Mouse (Mus musculus) limb, embryonic 10.5 days (tissue): ENCODE data around the gene Rpl3. TPM values are rescaled to one million over a fixed set of nuclear protein-coding genes. Genes with fewer than 3 reads are reported as not detected.
A peak's percentile ranks its signal among the peaks of the same experiment; 100 is the strongest.

ENCODE experiments used
- DNase-seq: peaks from one replicate; pipeline ENCODE4 v3.0.0-alpha.2; 2017; ENCODE audit warnings: low spot score
- H3K27ac ChIP-seq: fragments of 300-500 bp; sonication (generic); 2 replicates; pipeline ENCODE4 v1.5.1; 2016; ENCODE audit warnings: mild to moderate bottlenecking
- H3K27me3 ChIP-seq: fragments of 300-500 bp; sonication (generic); 2 replicates; pipeline ENCODE4 v1.6.1; 2016; ENCODE audit warnings: low read depth, mild to moderate bottlenecking; ENCODE audit not compliant: poor library complexity, severe bottlenecking
- H3K36me3 ChIP-seq: fragments of 300-500 bp; sonication (generic); 2 replicates; pipeline ENCODE4 v1.6.1; 2016; ENCODE audit warnings: mild to moderate bottlenecking, moderate library complexity
- H3K4me1 ChIP-seq: fragments of 300-500 bp; sonication (generic); 2 replicates; pipeline ENCODE4 v1.6.1; 2016
- H3K4me3 ChIP-seq: fragments of 300-500 bp; sonication (generic); 2 replicates; pipeline ENCODE4 v1.5.1; 2016; ENCODE audit warnings: mild to moderate bottlenecking, moderate library complexity
- H3K9me3 ChIP-seq: fragments of 300-500 bp; sonication (generic); replicated peaks from 2 replicates; pipeline ENCODE4 v1.6.1; 2016; ENCODE audit warnings: mild to moderate bottlenecking
- WGBS: fragments of 180-500 bp; shearing (Covaris S2); methylation state at CpG from one replicate; pipeline ENCODE4 v1.1.7; 2016; 5-methylcytosine and 5-hydroxymethylcytosine counted together
- polyA plus RNA-seq: library from polyadenylated mRNA; unstranded; fragments of >200 nt; fragmentation: Nextera tagmentation; extraction: Ambion mirVana; gene quantifications from 2 replicates; pipeline ENCODE4 v1.2.1, GENCODE M21; 2016

Rpl3 gene
- polyA plus RNA-seq, 1 experiment from 2014 or later = 1,077 TPM

DNA sequence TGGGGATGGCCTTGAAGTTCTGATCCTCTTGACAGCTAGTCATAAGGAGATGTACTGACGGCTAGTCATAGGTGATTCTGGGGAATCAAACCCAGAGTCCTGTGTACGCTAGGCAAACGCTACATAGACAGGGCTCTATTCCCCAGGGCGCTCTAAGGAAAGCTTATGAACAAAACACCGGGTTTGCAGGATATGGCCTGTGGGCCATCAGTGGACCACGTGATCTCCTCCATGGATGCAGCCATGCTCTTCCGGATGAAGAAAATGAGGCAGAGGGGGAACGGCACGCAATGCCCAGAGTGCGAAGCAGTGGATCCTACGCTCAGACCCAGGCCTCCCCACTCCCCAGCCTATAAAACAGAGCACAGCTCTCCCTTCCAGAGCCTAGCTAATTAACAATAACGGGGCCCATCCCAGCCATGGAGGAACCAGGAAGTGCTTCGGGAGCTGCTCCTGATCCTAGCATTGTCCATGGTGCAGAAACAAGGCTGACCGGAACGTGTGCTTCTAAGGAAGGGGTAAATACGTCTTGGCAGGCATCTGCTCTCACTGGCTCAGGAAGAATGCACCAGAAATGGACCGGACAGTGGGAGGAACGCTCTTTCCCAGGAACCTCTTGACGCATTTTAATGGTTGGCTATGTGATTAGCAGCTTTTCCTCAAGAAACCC lies 40.4 kb downstream of the Rpl3 start:
- Histone ChIP-seq H3K4me3 (no peak overlapping the region), H3K27ac (peak overlapping the region; percentile 50; the same call in 1 of the 2 replicates), H3K9me3 (no peaks in the 10 kb centered on the region), H3K4me1 (peaks cover 42% of the 10 kb centered on the region), H3K36me3 (no peaks in the 10 kb centered on the region), H3K27me3 (0 out of 2 replicates have a peak, but pooled peaks cover 7% of the 10 kb centered on the region)
- WGBS = 82% methylated on average over 19 of the region's 19 CpGs
- no peak for DNase-seq

DNA sequence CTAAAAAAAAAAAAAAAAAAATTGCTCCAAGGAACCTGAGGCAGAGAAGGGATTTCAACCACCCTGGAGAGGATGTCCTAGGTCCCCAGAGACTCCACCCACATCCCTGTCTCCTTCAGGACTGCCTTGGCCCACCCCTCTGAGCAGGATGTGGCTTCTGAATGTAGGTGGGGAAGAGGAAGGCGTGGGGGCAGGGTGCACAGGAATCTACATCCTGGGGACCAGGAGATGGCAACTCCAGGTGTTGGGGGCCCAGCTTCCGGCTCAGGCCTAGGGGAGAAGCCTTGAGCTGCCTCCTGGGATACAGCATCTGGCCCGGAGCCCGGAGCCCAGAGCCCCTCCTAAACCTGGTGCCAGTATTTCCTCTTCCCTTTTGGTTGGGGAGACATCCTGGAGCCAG lies 41.6 kb downstream of the Rpl3 start:
- no peaks in the 10 kb centered on the region for H3K36me3 ChIP-seq
- WGBS = 81% methylated on average over 4 of the region's 4 CpGs
- DNase-seq = no peak
- 0 out of 2 replicates have a peak, but pooled peaks cover 7% of the 10 kb centered on the region for H3K27me3 ChIP-seq
- H3K9me3 ChIP-seq = no peaks in the 10 kb centered on the region; the same call in 1 of the 2 replicates
- H3K27ac ChIP-seq = peak overlapping the region; percentile 12; the same call in 1 of the 2 replicates
- H3K4me1 ChIP-seq = peaks cover 38% of the 10 kb centered on the region
- H3K4me3 ChIP-seq = no peak overlapping the region

DNA sequence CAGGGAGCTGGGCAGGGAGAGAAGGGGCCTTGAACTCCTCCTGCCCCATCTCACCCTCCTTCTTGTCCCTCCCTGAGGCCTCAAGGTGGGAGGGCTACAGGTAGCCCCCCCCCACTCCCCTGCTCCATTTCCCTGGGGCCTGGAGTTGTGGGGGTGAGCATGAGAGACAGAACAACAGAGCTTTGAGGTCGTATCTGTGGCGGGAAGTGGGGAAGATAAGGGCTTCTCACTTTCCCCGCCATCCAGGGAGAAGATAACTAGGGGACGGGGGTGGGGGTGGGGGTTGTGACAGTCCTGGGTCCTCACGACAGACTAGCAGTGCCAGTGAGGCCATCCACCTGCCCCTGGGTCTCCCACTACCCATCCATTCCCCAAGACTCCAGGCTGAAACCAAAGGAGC lies 43.7 kb downstream of the Rpl3 start:
- no peaks in the 10 kb centered on the region for H3K36me3 ChIP-seq
- 0 out of 2 replicates have a peak, but pooled peaks cover 7% of the 10 kb centered on the region for H3K27me3 ChIP-seq
- H3K4me3 ChIP-seq = no peak overlapping the region
- H3K9me3 ChIP-seq = no peaks in the 10 kb centered on the region; the same call in 1 of the 2 replicates
- DNase-seq = no peak
- H3K27ac ChIP-seq = no peak overlapping the region; the same call in 1 of the 2 replicates
- H3K4me1 ChIP-seq = peaks cover 29% of the 10 kb centered on the region
- 44% methylated on average over 5 of the region's 5 CpGs for WGBS

DNA sequence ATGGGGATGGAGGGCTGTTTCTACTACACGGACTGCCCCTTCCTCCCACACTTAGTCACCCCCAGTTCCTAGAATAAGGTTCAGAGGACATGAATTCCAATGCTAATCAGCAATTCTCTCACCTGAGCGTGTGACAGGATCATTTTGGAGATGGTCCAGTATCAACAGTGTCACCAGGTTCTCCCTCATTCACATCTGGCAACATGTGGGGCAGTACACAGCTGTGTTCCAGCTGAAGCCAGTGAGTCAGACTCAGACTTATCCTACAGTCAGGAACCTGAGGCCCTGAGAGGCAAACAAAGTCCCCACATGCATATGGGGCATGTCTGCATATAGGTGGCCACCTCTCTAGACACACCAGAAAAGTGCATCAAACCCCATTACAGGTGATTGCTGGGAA lies 44.4 kb downstream of the Rpl3 start:
- Histone ChIP-seq H3K9me3 (no peaks in the 10 kb centered on the region; the same call in 1 of the 2 replicates), H3K27ac (no peak overlapping the region), H3K27me3 (0 out of 2 replicates have a peak, but pooled peaks cover 7% of the 10 kb centered on the region), H3K4me1 (peaks cover 28% of the 10 kb centered on the region), H3K36me3 (no peaks in the 10 kb centered on the region), H3K4me3 (no peak overlapping the region)
- WGBS = 80% methylated on average over 2 of the region's 2 CpGs
- DNase-seq = no peak

DNA sequence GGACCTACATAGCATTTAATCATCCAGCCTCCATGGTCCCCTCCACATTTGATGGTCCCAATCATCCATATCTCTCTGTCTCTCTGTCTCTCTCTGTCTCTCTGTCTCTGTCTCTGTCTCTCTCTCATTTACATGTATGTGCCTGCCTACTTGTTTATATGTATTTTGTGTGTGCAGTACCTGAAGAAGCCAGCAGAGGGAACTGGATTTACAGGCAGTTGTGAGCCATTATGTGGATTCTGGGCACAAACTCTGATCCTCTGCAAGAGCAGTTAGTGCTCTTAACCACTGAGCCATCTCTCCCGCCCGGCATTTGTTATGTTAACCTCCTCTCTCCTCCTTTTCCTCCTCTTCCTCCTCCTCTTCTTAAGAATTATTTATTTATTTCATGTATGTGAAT lies 45.9 kb downstream of the Rpl3 start:
- Histone ChIP-seq H3K9me3 (no peaks in the 10 kb centered on the region; the same call in 1 of the 2 replicates), H3K4me1 (peaks cover 15% of the 10 kb centered on the region), H3K27ac (no peak overlapping the region), H3K36me3 (no peaks in the 10 kb centered on the region), H3K4me3 (no peak overlapping the region), H3K27me3 (0 out of 2 replicates have a peak, but pooled peaks cover 7% of the 10 kb centered on the region)
- WGBS = 86% methylated on average over 2 of the region's 2 CpGs
- no peak for DNase-seq

DNA sequence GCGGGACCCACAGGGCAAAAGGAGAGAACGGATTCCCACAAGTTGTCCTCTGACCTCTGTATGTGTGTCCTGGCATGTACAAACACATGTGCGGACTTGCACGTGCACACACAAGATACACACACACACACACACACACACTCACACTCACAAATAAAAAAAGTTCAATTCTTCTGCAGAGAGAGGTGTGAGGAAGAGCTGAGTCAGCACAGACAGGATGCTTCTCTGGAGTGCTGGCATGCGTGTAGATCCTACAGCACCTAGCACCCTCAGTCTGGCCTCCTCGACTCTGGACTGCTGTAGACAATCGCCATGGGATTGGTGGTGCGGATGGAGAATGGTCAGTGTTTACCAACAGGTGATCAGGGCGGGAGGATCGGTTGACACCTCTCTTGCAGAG lies 47.4 kb downstream of the Rpl3 start:
- WGBS = 88% methylated on average over 10 of the region's 10 CpGs
- Histone ChIP-seq H3K36me3 (no peaks in the 10 kb centered on the region), H3K4me1 (peaks cover 6% of the 10 kb centered on the region), H3K27ac (no peak overlapping the region), H3K9me3 (no peaks in the 10 kb centered on the region; the same call in 1 of the 2 replicates), H3K4me3 (no peak overlapping the region), H3K27me3 (0 out of 2 replicates have a peak, but pooled peaks cover 7% of the 10 kb centered on the region)
- DNase-seq = no peak

DNA sequence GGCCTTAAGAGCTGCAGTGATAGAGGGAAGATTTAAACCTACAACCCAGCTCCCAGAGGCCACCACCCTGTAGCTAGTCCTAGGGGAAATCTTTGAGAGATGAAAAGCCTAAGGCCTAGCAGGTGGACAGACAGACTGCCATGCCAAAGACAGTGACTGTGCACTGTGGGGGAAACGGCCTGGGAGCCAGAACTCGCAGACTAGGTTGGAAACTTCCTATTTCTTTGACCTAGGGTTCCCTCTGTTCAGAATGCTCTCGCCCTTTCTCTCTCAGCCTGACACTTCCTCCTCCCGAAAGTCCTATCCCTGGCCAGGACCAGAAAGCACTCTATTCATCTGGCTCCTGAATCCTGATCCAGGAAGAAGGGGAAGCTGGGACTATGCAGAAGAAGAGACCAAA lies 49.5 kb downstream of the Rpl3 start:
- Histone ChIP-seq H3K9me3 (no peaks in the 10 kb centered on the region; the same call in 1 of the 2 replicates), H3K36me3 (no peaks in the 10 kb centered on the region), H3K4me3 (no peak overlapping the region), H3K27ac (no peak overlapping the region), H3K4me1 (no peaks in the 10 kb centered on the region), H3K27me3 (no peaks in the 10 kb centered on the region)
- 69% methylated on average over 4 of the region's 4 CpGs for WGBS
- DNase-seq = no peak

DNA sequence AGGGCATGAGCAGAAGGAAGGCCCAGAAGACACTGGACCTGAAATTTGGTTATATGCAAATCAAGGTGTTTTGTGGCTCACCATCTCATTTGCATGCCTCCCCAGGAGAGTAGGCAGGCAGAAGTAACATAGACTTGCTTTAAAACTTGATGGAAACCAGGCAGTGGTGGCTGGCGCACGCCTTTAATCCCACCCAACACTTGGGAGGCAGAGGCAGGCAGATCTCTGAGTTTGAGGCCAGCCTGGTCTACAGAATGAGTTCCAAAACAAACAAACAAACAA lies 53.6 kb downstream of the Rpl3 start:
- Histone ChIP-seq H3K27ac (no peak overlapping the region), H3K27me3 (no peaks in the 10 kb centered on the region), H3K4me3 (no peak overlapping the region), H3K9me3 (no peaks in the 10 kb centered on the region), H3K4me1 (peaks cover 5% of the 10 kb centered on the region), H3K36me3 (no peaks in the 10 kb centered on the region)
- WGBS = 94% methylated on average over 2 of the region's 2 CpGs
- no peak for DNase-seq

DNA sequence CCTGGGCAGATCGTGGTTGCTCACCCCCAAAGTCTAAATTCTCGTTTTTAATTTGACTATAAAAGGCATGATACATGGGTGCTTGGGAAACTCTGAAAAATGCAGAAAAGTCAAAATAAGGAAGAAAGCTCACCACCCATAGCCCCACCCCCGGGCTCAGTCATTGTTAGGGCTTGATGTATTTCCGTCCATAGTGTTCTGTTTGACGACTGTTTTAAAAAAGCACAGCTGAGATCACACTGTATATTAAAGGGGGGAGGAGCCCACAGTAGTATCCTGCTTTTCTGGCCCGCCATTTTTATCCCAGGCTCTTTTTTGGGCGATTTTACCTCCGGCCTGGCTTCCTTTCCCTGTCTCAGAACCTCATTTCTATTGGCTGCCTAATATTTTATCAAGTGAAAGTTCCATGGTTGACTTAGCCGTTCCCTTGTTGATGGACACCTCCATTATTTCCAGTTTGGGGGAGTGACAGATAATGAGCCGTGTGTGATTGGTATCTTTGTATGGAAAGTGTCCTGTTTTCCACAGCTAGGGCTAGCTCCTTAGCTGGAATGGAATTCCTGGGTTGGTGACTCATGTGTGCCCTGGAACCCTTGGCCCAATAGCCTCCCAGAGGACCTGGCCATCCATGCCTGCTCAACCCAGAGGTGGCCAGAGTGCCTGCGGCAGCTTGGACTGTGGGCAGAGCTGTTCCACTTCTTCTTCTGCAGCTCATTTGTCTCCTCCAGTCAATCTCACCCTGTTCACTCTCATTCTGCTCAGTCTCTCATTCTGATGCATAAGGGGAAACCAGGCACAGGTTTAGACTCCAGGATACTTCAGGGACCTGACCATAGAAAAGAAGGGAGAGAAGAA lies 54.2 kb downstream of the Rpl3 start:
- Histone ChIP-seq H3K27ac (no peak overlapping the region), H3K9me3 (no peaks in the 10 kb centered on the region), H3K4me1 (peaks cover 5% of the 10 kb centered on the region), H3K4me3 (no peak overlapping the region), H3K27me3 (no peaks in the 10 kb centered on the region), H3K36me3 (no peaks in the 10 kb centered on the region)
- no peak for DNase-seq
- 84% methylated on average over 11 of the region's 11 CpGs for WGBS

DNA sequence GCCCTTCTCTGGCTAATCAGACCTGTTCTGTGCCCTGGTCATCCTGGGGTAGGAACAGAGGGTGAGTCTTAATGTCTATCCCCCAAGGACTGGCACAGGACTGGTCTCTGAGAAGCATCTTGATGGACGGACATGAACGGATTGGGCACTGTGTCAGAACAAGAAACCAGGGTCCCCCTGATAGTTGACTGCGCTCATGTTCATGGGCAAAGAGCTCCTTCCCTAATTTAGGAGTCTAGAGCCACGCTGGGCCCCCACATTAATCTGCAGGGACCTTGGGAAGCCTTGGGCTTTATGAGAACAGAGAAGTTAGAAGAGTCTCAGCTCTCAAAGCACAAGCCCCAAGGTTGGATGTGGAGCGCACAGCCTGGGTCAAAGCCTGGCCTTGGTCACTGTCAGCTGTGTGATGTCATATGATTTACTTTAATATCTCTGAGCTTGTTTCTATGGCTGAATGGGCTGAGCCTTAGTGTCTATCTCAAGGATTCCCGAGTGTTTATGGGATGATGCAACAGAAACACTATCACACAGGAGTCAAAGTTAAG lies 56.3 kb downstream of the Rpl3 start:
- Histone ChIP-seq H3K4me3 (no peak overlapping the region), H3K4me1 (peaks cover 5% of the 10 kb centered on the region), H3K27ac (no peak overlapping the region), H3K27me3 (no peaks in the 10 kb centered on the region), H3K36me3 (no peaks in the 10 kb centered on the region), H3K9me3 (no peaks in the 10 kb centered on the region)
- 82% methylated on average over 6 of the region's 6 CpGs for WGBS
- DNase-seq = no peak

DNA sequence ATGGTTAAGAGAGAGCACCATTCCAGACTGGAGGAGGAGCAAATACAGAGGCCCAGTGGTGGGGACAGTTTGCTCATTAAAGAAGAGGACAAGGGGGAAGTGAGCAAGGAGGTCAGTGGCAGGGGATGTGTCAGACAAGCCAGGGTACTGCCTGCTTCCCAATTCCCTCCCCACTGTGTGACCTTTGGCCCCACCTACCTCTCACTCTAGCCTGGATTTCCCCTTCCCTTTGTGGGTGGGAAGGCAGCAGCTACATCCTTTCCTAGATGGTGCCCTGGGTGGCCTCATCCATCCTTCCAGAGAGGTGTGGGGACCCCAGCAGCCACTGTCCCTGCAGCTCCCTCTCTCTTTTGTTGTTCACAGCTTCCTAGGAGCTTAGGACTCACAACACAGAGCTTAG lies 56.8 kb downstream of the Rpl3 start:
- no peaks in the 10 kb centered on the region for H3K36me3 ChIP-seq
- no peaks in the 10 kb centered on the region for H3K27me3 ChIP-seq
- no peak for DNase-seq
- no peak overlapping the region for H3K27ac ChIP-seq
- no peaks in the 10 kb centered on the region for H3K9me3 ChIP-seq
- H3K4me1 ChIP-seq = peaks cover 5% of the 10 kb centered on the region
- no peak overlapping the region for H3K4me3 ChIP-seq

DNA sequence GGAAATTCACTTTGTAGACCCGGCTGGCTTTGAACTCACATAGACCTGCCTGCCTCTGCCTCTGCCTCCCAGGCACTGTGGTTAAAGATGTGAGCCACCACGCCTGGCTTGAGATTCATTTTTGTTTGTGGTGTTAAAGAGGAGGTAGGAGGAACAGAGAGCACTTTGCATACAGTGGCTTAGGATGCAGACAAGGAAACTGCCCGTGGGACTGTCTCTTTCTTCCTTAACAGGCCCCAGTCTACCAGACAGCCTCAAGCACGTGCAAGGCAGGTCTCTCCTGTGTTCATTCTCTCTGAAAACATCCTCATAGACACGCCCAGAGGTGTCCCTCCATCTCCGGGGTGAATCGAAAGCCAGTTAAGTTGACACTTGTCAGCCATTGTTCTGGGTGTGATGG lies 57.3 kb downstream of the Rpl3 start:
- no peak overlapping the region for H3K4me3 ChIP-seq
- 76% methylated on average over 7 of the region's 7 CpGs for WGBS
- H3K9me3 ChIP-seq = no peaks in the 10 kb centered on the region
- peaks cover 5% of the 10 kb centered on the region for H3K4me1 ChIP-seq
- H3K27me3 ChIP-seq = no peaks in the 10 kb centered on the region
- no peaks in the 10 kb centered on the region for H3K36me3 ChIP-seq
- H3K27ac ChIP-seq = no peak overlapping the region
- no peak for DNase-seq

DNA sequence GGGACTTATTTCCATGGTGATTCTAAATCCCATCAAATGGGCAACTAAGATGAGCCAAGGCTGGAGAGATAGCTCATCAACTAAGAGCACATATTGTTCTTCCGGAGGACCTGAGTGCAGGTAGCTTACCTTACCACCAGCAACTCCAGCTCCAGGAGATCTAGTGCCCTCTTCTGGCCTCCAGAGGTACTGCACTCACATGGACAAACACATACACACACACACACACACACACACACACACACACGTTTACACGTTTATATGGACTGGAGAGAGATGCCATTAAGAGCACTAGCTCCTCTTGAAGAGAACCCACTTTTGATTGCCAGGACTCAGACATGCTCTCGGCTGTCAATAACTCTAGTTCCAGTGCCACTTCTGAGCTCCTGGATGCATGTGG lies 60.5 kb downstream of the Rpl3 start:
- DNase-seq = no peak
- Histone ChIP-seq H3K4me3 (no peak overlapping the region), H3K36me3 (no peaks in the 10 kb centered on the region), H3K27ac (no peak overlapping the region), H3K9me3 (no peaks in the 10 kb centered on the region), H3K27me3 (no peaks in the 10 kb centered on the region), H3K4me1 (peaks cover 7% of the 10 kb centered on the region)
- 81% methylated on average over 4 of the region's 4 CpGs for WGBS
